Mouse (Mus musculus) telencephalon, adult 2 months (tissue): Measurements from ENCODE around the gene Eif2ak3.

Experiments
- DNase-seq: peaks from one replicate; pipeline ENCODE4 v3.0.0-alpha.2; 2011; ENCODE audit warnings: low read depth, low spot score

Eif2ak3 gene

GRCm38 (mm10) chr6:70899594-70900003 is 55.3 kb downstream of the Eif2ak3 start:
- DNase-seq, result no peak

DNA sequence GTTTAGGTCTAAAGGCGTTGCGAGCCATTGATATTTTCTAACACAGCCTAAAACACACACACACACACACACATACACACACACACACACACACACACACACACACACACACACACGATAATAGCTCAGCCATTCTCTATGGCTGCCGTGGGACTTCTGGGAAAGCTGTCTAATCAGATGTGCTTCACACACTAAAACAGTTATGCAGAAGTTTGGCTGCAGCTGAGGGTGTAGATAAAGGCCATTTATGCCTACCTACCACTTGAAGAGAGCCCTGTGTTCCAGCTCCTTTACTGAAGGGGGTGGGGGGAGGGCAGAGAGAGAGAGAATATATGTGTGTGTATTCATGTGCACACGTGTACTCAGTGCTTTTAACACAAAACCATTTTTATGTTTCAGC is 59.4 kb downstream of the Eif2ak3 start:
- no peak for DNase-seq

GRCm38 (mm10) chr6:70909572-70909971 is 65.3 kb downstream of the Eif2ak3 start:
- DNase-seq, result no peak

GRCm38 (mm10) chr6:70910285-70910684 is 66.0 kb downstream of the Eif2ak3 start:
- DNase-seq, result no peak

DNA sequence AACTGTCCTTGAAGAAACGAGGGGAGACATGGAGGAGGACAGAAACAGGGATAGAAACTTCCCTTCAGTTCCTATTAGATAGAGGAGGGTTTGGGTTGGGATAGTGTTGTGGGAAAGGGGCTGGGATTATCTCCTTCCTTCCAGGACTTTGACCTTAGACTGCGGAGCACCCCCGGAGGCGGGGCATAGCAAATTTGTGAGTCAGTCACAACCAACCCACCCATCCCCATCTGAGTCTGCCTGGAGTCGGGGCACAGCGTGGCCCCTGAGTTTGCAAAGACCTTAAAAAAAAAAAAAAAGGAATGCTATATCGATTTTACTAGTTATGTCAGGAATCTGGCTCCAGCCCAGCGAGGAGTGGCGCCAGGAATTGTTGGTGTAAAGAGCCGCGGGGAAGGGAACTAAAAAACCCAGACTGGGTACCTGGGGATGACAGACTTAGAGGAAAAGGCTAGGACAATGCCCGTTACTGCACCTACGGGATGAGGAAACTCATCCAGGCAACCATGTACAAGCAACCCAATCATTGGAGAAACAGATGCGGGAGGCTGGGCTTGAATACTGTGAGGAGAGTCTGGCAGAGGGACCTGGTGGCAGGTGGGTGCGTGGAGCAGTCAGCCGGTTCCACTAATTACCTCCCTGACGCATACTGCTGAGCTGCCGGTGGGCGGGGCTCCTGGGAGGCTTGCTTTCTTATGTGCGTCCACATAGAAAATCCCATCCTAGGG is 67.5 kb downstream of the Eif2ak3 start:
- peak; percentile 15 for DNase-seq

DNA sequence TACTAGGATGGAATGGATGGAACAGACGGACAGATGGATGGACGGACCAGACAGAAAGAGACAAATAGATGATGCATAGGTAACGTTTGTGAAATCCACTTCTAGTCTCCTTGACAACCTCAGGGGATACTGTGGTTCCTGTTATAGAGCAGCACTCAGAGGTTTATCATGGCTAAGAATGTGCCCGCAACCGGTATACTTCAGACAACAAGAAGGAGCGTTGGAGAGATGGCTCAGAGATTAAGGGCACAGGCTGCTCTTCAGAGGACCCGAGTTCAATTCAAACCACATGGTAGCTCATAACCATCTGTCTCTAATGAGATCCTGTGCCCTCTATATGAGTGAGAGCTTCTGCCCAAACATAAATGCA is 68.1 kb downstream of the Eif2ak3 start:
- no peak for DNase-seq

GRCm38 (mm10) chr6:70918827-70919226 is 74.5 kb downstream of the Eif2ak3 start, which contains the start of gene Tex37:
Gene Tex37, minus strand, starts transcription at chr6:70918927.
- DNase-seq, result no peak

DNA sequence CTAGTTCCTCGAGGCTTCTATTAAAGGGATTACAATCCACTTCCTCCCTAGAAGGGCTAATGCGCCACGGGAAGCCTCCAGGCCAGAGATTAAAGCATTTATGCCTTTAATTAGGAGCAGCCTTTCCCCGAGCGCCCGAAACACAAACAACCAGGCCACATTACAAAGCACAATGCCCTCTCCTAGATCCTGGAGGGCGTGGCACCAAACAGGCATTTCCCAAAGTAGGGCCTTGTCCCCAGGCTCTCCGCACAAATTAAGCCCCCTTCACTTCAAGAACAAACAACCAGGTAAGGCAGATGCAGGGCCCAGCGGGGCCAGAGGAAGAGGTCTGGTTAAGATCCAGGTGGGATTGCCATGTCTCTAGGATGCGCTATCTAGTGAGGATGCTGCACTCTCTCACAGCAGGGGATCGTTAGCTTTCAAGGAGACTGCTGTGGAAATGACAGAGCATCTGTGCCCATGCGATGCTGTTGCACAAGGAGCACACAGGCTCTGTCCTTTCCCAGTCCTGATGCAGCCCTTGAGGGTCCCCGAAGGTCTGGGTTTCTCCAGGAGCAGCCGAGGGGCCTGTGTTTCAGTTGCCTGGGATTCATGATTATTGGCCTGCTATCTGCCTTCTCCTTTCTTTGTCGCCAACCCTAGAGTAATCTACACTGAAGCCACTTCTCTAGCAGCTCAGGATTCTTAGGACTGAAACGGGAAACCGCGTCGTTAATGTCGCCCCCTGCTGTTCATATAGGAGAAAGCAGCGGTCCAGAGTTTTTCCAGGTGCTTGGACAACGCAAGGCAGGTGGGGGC is 77.2 kb downstream of the Eif2ak3 start:
- peak; percentile 19 for DNase-seq

GRCm38 (mm10) chr6:70931801-70932200 is 87.5 kb downstream of the Eif2ak3 start:
- no peak for DNase-seq

GRCm38 (mm10) chr6:70953274-70953673 is 109.0 kb downstream of the Eif2ak3 start:
- no peak for DNase-seq

GRCm38 (mm10) chr6:70954040-70954439 is 109.7 kb downstream of the Eif2ak3 start:
- DNase-seq, result peak; percentile 12
